Mouse (Mus musculus) heart, postnatal 0 days (tissue): ENCODE results near the gene B230118H07Rik.

Experiments
- CTCF ChIP-seq: IDR thresholded peaks from 2 replicates; pipeline ENCODE4 v1.5.1; 2016; ENCODE audit warnings: antibody characterized with exemption, control low read depth, low read depth
- EP300 ChIP-seq: IDR thresholded peaks from 2 replicates; pipeline ENCODE4 v1.6.1; 2016; ENCODE audit warnings: antibody characterized with exemption, low read depth

GRCm38 (mm10) chr2:101695584-101695983 is 46.3 kb upstream of the B230118H07Rik start:
- TF ChIP-seq EP300 (no peak), CTCF (no peak)
